Mouse (Mus musculus) G1E (cell line): ENCODE results near the gene Ms4a14. TPM values are rescaled to one million over a fixed set of nuclear protein-coding genes. Genes with fewer than 3 reads are reported as not detected.

Source experiments
- ATAC-seq: 2 replicates; pipeline ENCODE4 v1.8.0; 2016; ENCODE audit warnings: mild to moderate bottlenecking; ENCODE audit not compliant: insufficient number of reproducible peaks, poor library complexity, low FRiP score, severe bottlenecking; ENCODE audit errors: extremely low read depth
- DNase-seq: peaks from one replicate; pipeline ENCODE4 v3.0.0; 2012; ENCODE audit warnings: low spot score
- H3K27me3 ChIP-seq: 2 replicates; pipeline ENCODE4 v1.6.1; 2012; ENCODE audit warnings: mild to moderate bottlenecking, low read length, inconsistent platforms; ENCODE audit not compliant: insufficient read depth
- H3K36me3 ChIP-seq: replicated peaks from 2 replicates; pipeline ENCODE3; 2012; ENCODE audit warnings: mild to moderate bottlenecking, inconsistent platforms
- H3K4me1 ChIP-seq: 2 replicates; pipeline ENCODE4 v1.6.1; 2012; ENCODE audit warnings: low read depth, low read length, inconsistent platforms, mixed read lengths; ENCODE audit not compliant: insufficient read depth
- H3K4me3 ChIP-seq: 2 replicates; pipeline ENCODE4 v1.5.1; 2012; ENCODE audit warnings: low read depth, mild to moderate bottlenecking, inconsistent platforms, low read length, moderate library complexity, mixed read lengths
- H3K9me3 ChIP-seq: replicated peaks from 2 replicates; pipeline ENCODE4 v1.6.1; 2012; ENCODE audit warnings: inconsistent platforms
- CTCF ChIP-seq: IDR thresholded peaks from 2 replicates; pipeline ENCODE4 v1.5.1; 2012; ENCODE audit warnings: low read depth, low read length, inconsistent platforms, mixed read lengths
- GATA1 ChIP-seq: IDR thresholded peaks from 2 replicates; pipeline ENCODE4 v1.6.1; 2012; ENCODE audit warnings: borderline replicate concordance, low read length, inconsistent platforms, mixed read lengths
- GATA2 ChIP-seq: IDR thresholded peaks from 2 replicates; pipeline ENCODE4 v1.6.1; 2012; ENCODE audit warnings: low read depth, low read length, inconsistent platforms, borderline replicate concordance
- POLR2AphosphoS5 ChIP-seq: IDR thresholded peaks from 2 replicates; pipeline ENCODE4 v1.6.1; 2012; ENCODE audit warnings: low read depth, low read length, inconsistent platforms; ENCODE audit not compliant: insufficient replicate concordance
- TAL1 ChIP-seq: conservative IDR thresholded peaks from 2 replicates; pipeline ENCODE4 v1.6.1; 2012; ENCODE audit warnings: low read depth, low read length, inconsistent platforms, mixed read lengths
- polyA plus RNA-seq: library from polyadenylated mRNA; stranded (reverse); fragments of >175 nt; gene quantifications from 2 replicates; pipeline ENCODE4 v1.2.3, GENCODE M21; 2012
- total RNA-seq, 2 experiments: library from RNA; stranded (forward) in 1 of 2; stranded (reverse) in 1 of 2; fragments of 200-1000 nt in 1 of 2; fragments of >200 nt in 1 of 2; fragmentation: Nextera tagmentation in 1 of 2; gene quantifications; 2 replicates each; pipeline ENCODE4 v1.2.3; 2014 to 2017

Gene Ms4a14
- total RNA-seq (2014; fragmentation: Nextera tagmentation), result not detected in 2 replicates
- 0.05 and 0.06 TPM in 2 replicates for total RNA-seq (2017)
- not detected in 2 replicates for polyA plus RNA-seq

- DNase-seq (no peak), ATAC-seq (no peak)
- H3K36me3 ChIP-seq, result no peaks in the 10 kb centered on the region
- no peak for TF ChIP-seq TAL1
- TF ChIP-seq CTCF, result no peak
- no peak for TF ChIP-seq POLR2AphosphoS5
- no peak for TF ChIP-seq GATA2
- no peak for TF ChIP-seq GATA1
- no peaks in the 10 kb centered on the region for H3K27me3 ChIP-seq
- H3K4me1 ChIP-seq, result no peaks in the 10 kb centered on the region
- H3K9me3 ChIP-seq, result no peaks in the 10 kb centered on the region
- H3K4me3 ChIP-seq, result no peak within 1 kb of the TSS
Observed at GRCm38 (mm10) chr19:11314354-11314753, at the start of gene Ms4a14. Gene Ms4a14 (minus strand): TSS chr19:11314454.

GRCm38 (mm10) chr19:11362002-11362401, 47.7 kb upstream of the Ms4a14 start:
- Histone ChIP-seq H3K9me3 (no peaks in the 10 kb centered on the region), H3K27me3 (no peaks in the 10 kb centered on the region), H3K4me1 (no peaks in the 10 kb centered on the region), H3K36me3 (no peaks in the 10 kb centered on the region), H3K4me3 (no peak overlapping the region)
- DNase-seq, result no peak
- no peak for ATAC-seq
- TF ChIP-seq GATA1 (no peak), POLR2AphosphoS5 (no peak)

- Histone ChIP-seq H3K36me3 (no peaks in the 10 kb centered on the region), H3K4me1 (no peaks in the 10 kb centered on the region), H3K9me3 (no peaks in the 10 kb centered on the region), H3K4me3 (no peak overlapping the region), H3K27me3 (no peaks in the 10 kb centered on the region)
- no peak for TF ChIP-seq POLR2AphosphoS5
- TF ChIP-seq CTCF, result no peak
- no peak for TF ChIP-seq TAL1
- TF ChIP-seq GATA1, result no peak
- TF ChIP-seq GATA2, result no peak
- ATAC-seq, result no peak
- no peak for DNase-seq
Observed at GRCm38 (mm10) chr19:11360106-11360505, 45.9 kb upstream of the Ms4a14 start.

- Histone ChIP-seq H3K27me3 (no peaks in the 10 kb centered on the region), H3K4me1 (no peaks in the 10 kb centered on the region), H3K36me3 (no peaks in the 10 kb centered on the region), H3K9me3 (no peaks in the 10 kb centered on the region), H3K4me3 (no peak overlapping the region)
- TF ChIP-seq GATA1, result no peak
- TF ChIP-seq CTCF, result no peak
- TF ChIP-seq POLR2AphosphoS5, result no peak
- no peak for TF ChIP-seq TAL1
- no peak for TF ChIP-seq GATA2
- ATAC-seq, result no peak
- no peak for DNase-seq
Observed at GRCm38 (mm10) chr19:11355730-11356129, 41.5 kb upstream of the Ms4a14 start.

GRCm38 (mm10) chr19:11351878-11352277, 37.6 kb upstream of the Ms4a14 start:
- no peak for TF ChIP-seq POLR2AphosphoS5
- no peak for TF ChIP-seq TAL1
- no peak for TF ChIP-seq CTCF
- TF ChIP-seq GATA1, result no peak
- Histone ChIP-seq H3K27me3 (peaks cover 4% of the 10 kb centered on the region; the same call in 1 of the 2 replicates), H3K4me3 (no peak overlapping the region), H3K4me1 (no peaks in the 10 kb centered on the region), H3K9me3 (no peaks in the 10 kb centered on the region), H3K36me3 (no peaks in the 10 kb centered on the region)
- no peak for DNase-seq
- ATAC-seq, result no peak

- no peak overlapping the region for H3K4me3 ChIP-seq
- ATAC-seq (no peak), DNase-seq (no peak)
- no peaks in the 10 kb centered on the region for H3K9me3 ChIP-seq
- H3K36me3 ChIP-seq, result no peaks in the 10 kb centered on the region
- peaks cover 4% of the 10 kb centered on the region; the same call in 1 of the 2 replicates for H3K27me3 ChIP-seq
- TF ChIP-seq POLR2AphosphoS5 (no peak), GATA2 (no peak), CTCF (no peak), GATA1 (no peak), TAL1 (no peak)
- H3K4me1 ChIP-seq, result no peaks in the 10 kb centered on the region
Observed at GRCm38 (mm10) chr19:11349698-11350481, 35.6 kb upstream of the Ms4a14 start.
